Mouse (Mus musculus) ES-E14 (cell line): ENCODE results near the gene Hydin.

Experiments
- CHD2 ChIP-seq: IDR thresholded peaks from 2 replicates; pipeline ENCODE4 v1.6.1; 2014; ENCODE audit warnings: mild to moderate bottlenecking, low read depth, low read length, inconsistent platforms
- MAFK ChIP-seq: IDR thresholded peaks from 2 replicates; pipeline ENCODE4 v1.6.1; 2014; ENCODE audit warnings: mild to moderate bottlenecking, low read depth, low read length, inconsistent platforms; ENCODE audit not compliant: insufficient read depth
- ZC3H11A ChIP-seq: IDR thresholded peaks from 2 replicates; pipeline ENCODE4 v1.6.1; 2012; ENCODE audit warnings: low read depth, mild to moderate bottlenecking, inconsistent platforms, low read length, borderline replicate concordance
- ZNF384 ChIP-seq: IDR thresholded peaks from 2 replicates; pipeline ENCODE4 v1.6.1; 2012; ENCODE audit warnings: low read depth, low read length, inconsistent platforms

- TF ChIP-seq CHD2 (no peak), ZNF384 (no peak), MAFK (no peak), ZC3H11A (no peak)
Measured at GRCm38 (mm10) chr8:110630079-110630478, 363.3 kb downstream of the Hydin start.
